Mouse (Mus musculus) hindbrain, embryonic 11.5 days (tissue): ENCODE data around the gene Car9. TPM values are rescaled to one million over a fixed set of nuclear protein-coding genes. Genes with fewer than 3 reads are reported as not detected.
A peak's percentile ranks its signal among the peaks of the same experiment; 100 is the strongest.

Experiments used
- ATAC-seq: fragments of 200-750 bp; cut with Nextera tagmentation; 2 replicates; pipeline ENCODE4 v1.8.0; 2017; ENCODE audit warnings: mild to moderate bottlenecking, moderate TSS enrichment, moderate library complexity; ENCODE audit not compliant: low FRiP score
- DNase-seq: peaks from one replicate; pipeline ENCODE4 v3.0.0-alpha.2; 2015; ENCODE audit warnings: low spot score
- H3K27ac ChIP-seq: fragments of 300-500 bp; sonication (generic); 2 replicates; pipeline ENCODE4 v1.5.1; 2014; ENCODE audit warnings: mild to moderate bottlenecking, low read depth, low read length
- H3K27me3 ChIP-seq: fragments of 300-500 bp; sonication (generic); 2 replicates; pipeline ENCODE4 v1.6.1; 2014; ENCODE audit warnings: mild to moderate bottlenecking, low read length, moderate library complexity, mixed read lengths; ENCODE audit not compliant: control insufficient read depth, insufficient read depth
- H3K36me3 ChIP-seq: fragments of 300-500 bp; sonication (generic); 2 replicates; pipeline ENCODE4 v1.6.1; 2014; ENCODE audit warnings: mild to moderate bottlenecking, low read length, moderate library complexity, mixed read lengths; ENCODE audit not compliant: control insufficient read depth, insufficient read depth
- H3K4me1 ChIP-seq: fragments of 300-500 bp; sonication (generic); replicated peaks from 2 replicates; pipeline ENCODE4 v1.6.1; 2014; ENCODE audit warnings: low read length, mixed read lengths; ENCODE audit not compliant: control insufficient read depth, insufficient read depth
- H3K4me2 ChIP-seq: fragments of 300-500 bp; sonication (generic); replicated peaks from 2 replicates; pipeline ENCODE4 v1.6.1; 2014; ENCODE audit warnings: mild to moderate bottlenecking, low read depth, low read length
- H3K4me3 ChIP-seq: fragments of 300-500 bp; sonication (generic); 2 replicates; pipeline ENCODE4 v1.5.1; 2014; ENCODE audit warnings: low read depth, low read length
- H3K9ac ChIP-seq: fragments of 300-500 bp; sonication (generic); 2 replicates; pipeline ENCODE4 v1.6.1; 2014; ENCODE audit warnings: low read depth, low read length
- H3K9me3 ChIP-seq: fragments of 300-500 bp; sonication (generic); 2 replicates; pipeline ENCODE4 v1.6.1; 2016; ENCODE audit warnings: low read length; ENCODE audit not compliant: control insufficient read depth
- WGBS: fragments of 180-500 bp; shearing (Covaris S2); extraction: QIAGEN DNeasy Blood & Tissue Kit; methylation state at CpG from one replicate; pipeline ENCODE4 v1.1.7; 2014; 5-methylcytosine and 5-hydroxymethylcytosine counted together
- polyA plus RNA-seq: library from polyadenylated mRNA; unstranded; fragments of >200 nt; fragmentation: Nextera tagmentation; extraction: Ambion mirVana; gene quantifications from 2 replicates; pipeline ENCODE4 v1.2.1, GENCODE M21; 2014

The Car9 gene
- polyA plus RNA-seq, 1 experiment from 2014 or later = 0.79 TPM

GRCm38 (mm10) chr4:43489611-43490010 is 17.2 kb upstream of the Car9 start:
- Histone ChIP-seq H3K9ac (no peak overlapping the region), H3K4me2 (no peak overlapping the region), H3K27ac (no peak overlapping the region), H3K36me3 (no peaks in the 10 kb centered on the region), H3K27me3 (no peaks in the 10 kb centered on the region), H3K9me3 (no peaks in the 10 kb centered on the region), H3K4me1 (no peaks in the 10 kb centered on the region), H3K4me3 (no peak overlapping the region)
- ATAC-seq (no peak), DNase-seq (no peak)
- WGBS = 93% methylated on average over 3 of the region's 3 CpGs

DNA sequence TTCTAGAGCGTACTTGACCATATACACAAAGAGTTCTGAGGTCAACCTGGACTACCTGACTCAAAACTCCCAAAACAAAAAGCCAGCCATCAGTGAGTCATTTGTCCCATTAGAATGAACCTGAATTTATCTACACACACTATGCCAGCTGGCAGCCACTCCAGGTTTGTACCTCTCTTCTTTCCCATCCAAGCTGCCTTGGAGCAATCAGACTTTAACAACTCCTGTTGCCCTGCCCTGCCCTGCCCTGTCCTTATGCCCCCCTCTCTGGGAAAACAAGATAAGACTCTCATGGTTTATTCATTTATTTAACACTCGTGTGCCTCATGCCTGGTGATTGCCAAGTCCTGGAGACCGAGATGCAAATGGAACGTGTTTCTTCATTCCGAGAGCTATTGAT is 16.0 kb upstream of the Car9 start:
- H3K9ac ChIP-seq = no peak overlapping the region
- ATAC-seq = no peak
- H3K27me3 ChIP-seq = no peaks in the 10 kb centered on the region
- no peak for DNase-seq
- H3K4me2 ChIP-seq = no peak overlapping the region
- H3K27ac ChIP-seq = no peak overlapping the region
- H3K4me3 ChIP-seq = no peak overlapping the region
- no peaks in the 10 kb centered on the region for H3K36me3 ChIP-seq
- H3K9me3 ChIP-seq = no peaks in the 10 kb centered on the region
- no peaks in the 10 kb centered on the region for H3K4me1 ChIP-seq
- 89% methylated on average over 5 of the region's 5 CpGs for WGBS

- peak overlapping the region; percentile 3; the same call in 1 of the 2 replicates for H3K4me2 ChIP-seq
- no peak overlapping the region for H3K9ac ChIP-seq
- DNase-seq = no peak
- no peaks in the 10 kb centered on the region for H3K9me3 ChIP-seq
- H3K4me1 ChIP-seq = no peaks in the 10 kb centered on the region
- peak overlapping the region; percentile 64; the same call in 1 of the 2 replicates for H3K4me3 ChIP-seq
- H3K36me3 ChIP-seq = no peaks in the 10 kb centered on the region
- 52% methylated on average over 12 of the region's 12 CpGs for WGBS
- no peak overlapping the region for H3K27ac ChIP-seq
- no peak; the same call in 1 of the 2 replicates for ATAC-seq
- H3K27me3 ChIP-seq = no peaks in the 10 kb centered on the region
Observed at GRCm38 (mm10) chr4:43492101-43492820, 14.5 kb upstream of the Car9 start.

DNA sequence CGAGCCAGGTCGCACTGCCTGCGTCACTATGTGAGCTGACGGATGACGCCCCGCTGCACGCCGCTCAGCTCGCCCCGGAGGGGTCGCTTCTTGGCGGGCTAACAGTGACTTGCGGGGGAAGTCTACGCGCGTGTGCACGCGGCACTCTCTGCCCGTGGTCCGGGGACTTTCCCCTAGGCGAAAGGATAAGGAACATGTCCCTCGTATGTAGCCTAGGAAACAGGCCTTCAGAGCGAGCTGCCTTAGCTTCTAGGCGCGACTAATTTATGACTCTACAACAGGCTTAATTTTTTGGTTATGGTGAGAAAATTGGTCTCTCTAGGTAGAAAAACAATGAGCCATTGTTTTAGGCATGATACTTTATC is 14.0 kb upstream of the Car9 start, which contains the start of gene Ccdc107:
Ccdc107 (plus strand) TSS at position 80 of the 365 bp plus-strand sequence.
- ATAC-seq (peak; percentile 97), DNase-seq (peak; percentile 89)
- Histone ChIP-seq H3K27me3 (no peaks in the 10 kb centered on the region), H3K9ac (peak within 1 kb of the TSS; percentile 71), H3K27ac (peak within 1 kb of the TSS; percentile 84), H3K4me2 (peak within 1 kb of the TSS; percentile 60), H3K4me1 (no peaks in the 10 kb centered on the region; the same call in 1 of the 2 replicates), H3K9me3 (no peaks in the 10 kb centered on the region), H3K36me3 (no peaks in the 10 kb centered on the region), H3K4me3 (peak within 1 kb of the TSS; percentile 64)
- WGBS = 1% methylated on average over 25 of the region's 25 CpGs

DNA sequence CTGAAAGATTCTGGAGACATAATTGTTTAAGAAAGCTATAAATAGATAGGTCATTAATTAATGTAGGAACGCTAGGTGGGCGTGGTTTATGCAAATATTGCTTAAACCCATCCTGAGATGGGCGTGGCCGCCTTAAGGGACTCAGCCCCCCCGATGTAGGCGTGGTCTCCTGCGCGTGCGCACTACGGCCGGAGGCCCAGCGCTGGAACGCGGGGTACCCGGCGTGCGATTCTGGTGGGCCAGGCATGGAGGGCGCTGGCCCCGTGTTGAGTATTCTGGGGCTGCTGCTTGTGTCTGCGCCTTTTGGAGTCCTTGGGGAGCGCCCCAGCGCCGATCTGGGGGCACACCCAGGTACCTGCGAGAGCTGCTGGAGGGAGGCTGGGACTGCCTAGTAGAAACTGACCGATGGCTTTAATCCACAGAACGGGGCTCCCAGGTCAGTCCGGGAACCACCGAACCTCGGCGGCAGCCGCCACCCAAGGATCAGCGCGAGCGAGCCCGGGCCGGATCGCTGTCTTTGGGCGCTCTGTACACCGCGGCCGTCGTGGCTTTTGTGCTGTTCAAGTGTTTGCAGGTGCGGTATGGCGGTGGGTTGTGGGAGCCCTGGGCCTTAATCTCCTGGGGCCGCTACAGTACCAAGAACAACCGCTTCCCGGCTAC is 13.4 kb upstream of the Car9 start:
- peak overlapping the region; percentile 71 for H3K9ac ChIP-seq
- WGBS = under 1% methylated on average over 47 of the region's 47 CpGs
- ATAC-seq = peak; percentile 91
- H3K4me3 ChIP-seq = peak overlapping the region; percentile 64
- H3K4me2 ChIP-seq = peak overlapping the region; percentile 60
- H3K27ac ChIP-seq = peak overlapping the region; percentile 84
- no peaks in the 10 kb centered on the region for H3K9me3 ChIP-seq
- H3K27me3 ChIP-seq = no peaks in the 10 kb centered on the region
- DNase-seq = peak; percentile 99
- no peaks in the 10 kb centered on the region; the same call in 1 of the 2 replicates for H3K4me1 ChIP-seq
- H3K36me3 ChIP-seq = no peaks in the 10 kb centered on the region

DNA sequence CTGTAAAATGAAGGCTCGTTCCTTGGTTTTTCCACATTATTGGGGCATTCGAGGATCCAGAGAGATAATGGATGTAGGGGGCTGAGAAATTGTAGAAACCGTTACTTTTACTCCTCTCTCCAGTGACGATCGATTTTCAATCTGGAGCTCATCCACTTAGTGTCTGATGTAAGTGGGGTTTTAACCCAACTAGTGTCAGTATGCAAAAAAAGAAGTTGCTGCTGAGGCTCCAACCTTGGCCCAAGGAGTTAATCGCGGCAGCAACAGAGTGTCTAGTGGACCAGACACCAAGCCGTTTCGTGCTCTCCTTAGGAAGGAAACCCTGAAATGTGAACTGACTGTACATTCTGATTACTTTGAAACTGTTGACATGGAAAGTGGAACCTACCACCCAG is 12.9 kb upstream of the Car9 start:
- peak overlapping the region; percentile 64 for H3K4me3 ChIP-seq
- peak overlapping the region; percentile 71 for H3K9ac ChIP-seq
- DNase-seq = no peak
- H3K9me3 ChIP-seq = no peaks in the 10 kb centered on the region
- H3K27ac ChIP-seq = no peak overlapping the region
- H3K36me3 ChIP-seq = no peaks in the 10 kb centered on the region
- H3K4me1 ChIP-seq = peaks cover 5% of the 10 kb centered on the region; the same call in 1 of the 2 replicates
- ATAC-seq = no peak
- H3K4me2 ChIP-seq = peak overlapping the region; percentile 60
- no peaks in the 10 kb centered on the region for H3K27me3 ChIP-seq
- WGBS = 4% methylated on average over 9 of the region's 9 CpGs

DNA sequence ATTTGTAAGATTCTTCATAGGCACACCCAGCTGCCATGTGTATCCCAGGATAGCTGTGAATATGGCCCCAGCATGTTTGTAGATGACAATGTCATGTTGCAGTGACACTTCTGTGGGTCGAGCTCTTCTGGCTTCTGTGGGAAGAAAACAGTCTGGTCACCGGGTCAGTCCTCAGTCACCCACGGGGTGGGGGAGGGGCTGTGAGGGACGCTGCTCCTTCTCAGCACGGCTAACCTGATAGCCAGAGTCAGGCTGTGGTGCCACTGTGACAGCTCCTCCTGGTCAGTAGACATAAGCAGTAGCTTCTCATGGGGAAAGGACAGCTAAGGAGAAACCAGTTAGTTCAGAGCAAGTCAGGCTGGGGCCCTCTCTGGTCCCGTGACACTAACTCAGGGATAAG is 10.2 kb upstream of the Car9 start:
- WGBS = 60% methylated on average over 6 of the region's 6 CpGs
- H3K9me3 ChIP-seq = no peaks in the 10 kb centered on the region
- no peak for ATAC-seq
- H3K27me3 ChIP-seq = no peaks in the 10 kb centered on the region
- DNase-seq = no peak
- no peak overlapping the region for H3K27ac ChIP-seq
- H3K36me3 ChIP-seq = no peaks in the 10 kb centered on the region
- H3K4me1 ChIP-seq = peaks cover 5% of the 10 kb centered on the region; the same call in 1 of the 2 replicates
- no peak overlapping the region for H3K4me3 ChIP-seq
- no peak overlapping the region for H3K9ac ChIP-seq
- H3K4me2 ChIP-seq = no peak overlapping the region

DNA sequence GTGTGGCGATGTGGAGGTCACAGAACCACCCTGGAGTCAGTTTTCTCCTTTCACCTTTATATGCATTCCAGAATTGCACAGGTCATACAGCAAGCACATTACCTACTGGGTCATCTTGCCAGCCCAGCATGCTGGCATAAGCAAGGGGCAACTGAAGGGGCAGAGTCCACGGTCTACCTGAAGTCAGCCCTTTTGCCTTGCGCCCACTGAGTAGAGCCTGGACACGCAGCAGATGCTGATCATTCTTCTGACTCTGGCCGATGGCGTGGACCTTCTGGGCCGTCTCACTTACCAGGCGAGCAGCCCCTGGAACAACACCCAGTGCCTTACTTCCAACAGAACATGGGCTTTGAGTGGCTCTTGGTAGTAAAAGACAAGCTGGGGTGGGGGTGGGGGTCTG is 9.4 kb upstream of the Car9 start:
- no peak overlapping the region for H3K9ac ChIP-seq
- peaks cover 5% of the 10 kb centered on the region; the same call in 1 of the 2 replicates for H3K4me1 ChIP-seq
- H3K4me3 ChIP-seq = no peak overlapping the region
- DNase-seq = no peak
- no peak overlapping the region for H3K4me2 ChIP-seq
- no peaks in the 10 kb centered on the region for H3K27me3 ChIP-seq
- no peak overlapping the region for H3K27ac ChIP-seq
- H3K9me3 ChIP-seq = no peaks in the 10 kb centered on the region
- no peaks in the 10 kb centered on the region for H3K36me3 ChIP-seq
- 94% methylated on average over 8 of the region's 8 CpGs for WGBS
- no peak for ATAC-seq
